ENCODE assay signal across 26 mouse cellular contexts in genomic region chr16:35247364-35247763, GRCm38 (mm10).
"Had no signal": no experiment of that assay in that cellular context is flagged by ENCODE, and none has a peak within 500 bp of the region (broad histone marks: within the 10 kb centered on the region; RNA-seq: fewer than 3 reads in every experiment).

No protein-coding gene starts in this region.

- H3K4me2 ChIP-seq: embryonic facial prominence, embryonic 12.5 days; embryonic facial prominence, embryonic 13.5 days; embryonic facial prominence, embryonic 15.5 days; forebrain, embryonic 12.5 days; forebrain, embryonic 13.5 days; forebrain, embryonic 15.5 days had no signal

- H3K27ac ChIP-seq: embryonic facial prominence, embryonic 10.5 days; embryonic facial prominence, embryonic 12.5 days; embryonic facial prominence, embryonic 13.5 days; embryonic facial prominence, embryonic 15.5 days; forebrain, embryonic 10.5 days; forebrain, embryonic 12.5 days; forebrain, embryonic 13.5 days; forebrain, embryonic 15.5 days; gastrocnemius, adult 2 months; heart, adult 2 months; heart, embryonic 10.5 days had no signal

- H3K9ac ChIP-seq: embryonic facial prominence, embryonic 12.5 days; embryonic facial prominence, embryonic 13.5 days; embryonic facial prominence, embryonic 15.5 days; forebrain, embryonic 12.5 days; forebrain, embryonic 13.5 days; forebrain, embryonic 15.5 days; forebrain, postnatal 0 days had no signal

- DNase-seq: cerebellum, adult 9-10 months; cerebellum, adult 9-11 months; cerebellum, postnatal 10 days; cerebellum, postnatal 14 days; embryo, embryonic 11 days; forebrain, postnatal 0 days; gastrocnemius, adult 2 months; gastrocnemius, postnatal 10 days; gastrocnemius, postnatal 14 days; gastrocnemius, postnatal 25 days; gastrocnemius, postnatal 36 days; heart, adult 11 months; heart, adult 18-20 months; heart, adult 2 months had no signal

- H3K36me3 ChIP-seq: embryonic facial prominence, embryonic 10.5 days; embryonic facial prominence, embryonic 12.5 days; embryonic facial prominence, embryonic 15.5 days; forebrain, embryonic 10.5 days; forebrain, embryonic 12.5 days; forebrain, embryonic 15.5 days; heart, embryonic 10.5 days had no signal

- H3K4me3 ChIP-seq: embryonic facial prominence, embryonic 10.5 days; embryonic facial prominence, embryonic 12.5 days; embryonic facial prominence, embryonic 13.5 days; embryonic facial prominence, embryonic 15.5 days; erythroblast, embryonic 14.5 days; forebrain, embryonic 10.5 days; forebrain, embryonic 12.5 days; forebrain, embryonic 13.5 days; forebrain, embryonic 15.5 days; gastrocnemius, adult 2 months; heart, adult 2 months; heart, embryonic 10.5 days had no signal

- H3K27me3 ChIP-seq: embryonic facial prominence, embryonic 12.5 days; embryonic facial prominence, embryonic 13.5 days; embryonic facial prominence, embryonic 15.5 days; forebrain, embryonic 12.5 days; forebrain, embryonic 13.5 days; forebrain, embryonic 15.5 days had no signal

- ATAC-seq: forebrain, embryonic 13.5 days; forebrain, embryonic 14.5 days; forebrain, embryonic 15.5 days; forebrain, embryonic 16.5 days; forebrain, postnatal 0 days had no signal

- H3K9me3 ChIP-seq: embryonic facial prominence, embryonic 10.5 days; embryonic facial prominence, embryonic 12.5 days; embryonic facial prominence, embryonic 13.5 days; embryonic facial prominence, embryonic 15.5 days; forebrain, embryonic 10.5 days; forebrain, embryonic 12.5 days; forebrain, embryonic 13.5 days; forebrain, embryonic 15.5 days; heart, embryonic 10.5 days had no signal

- H3K4me1 ChIP-seq: embryonic facial prominence, embryonic 12.5 days had no signal
